Mouse (Mus musculus) bone marrow macrophage, adult 2 months (primary cell): ENCODE data around the gene Ccl4.

Source experiments
- CTCF ChIP-seq: IDR thresholded peaks from 2 replicates; pipeline ENCODE4 v1.5.1; 2012; ENCODE audit warnings: low read depth, mild to moderate bottlenecking, low read length, moderate library complexity
- POLR2A ChIP-seq: IDR thresholded peaks from 2 replicates; pipeline ENCODE4 v1.6.1; 2012; ENCODE audit warnings: mild to moderate bottlenecking, low read depth, low read length, borderline replicate concordance

DNA sequence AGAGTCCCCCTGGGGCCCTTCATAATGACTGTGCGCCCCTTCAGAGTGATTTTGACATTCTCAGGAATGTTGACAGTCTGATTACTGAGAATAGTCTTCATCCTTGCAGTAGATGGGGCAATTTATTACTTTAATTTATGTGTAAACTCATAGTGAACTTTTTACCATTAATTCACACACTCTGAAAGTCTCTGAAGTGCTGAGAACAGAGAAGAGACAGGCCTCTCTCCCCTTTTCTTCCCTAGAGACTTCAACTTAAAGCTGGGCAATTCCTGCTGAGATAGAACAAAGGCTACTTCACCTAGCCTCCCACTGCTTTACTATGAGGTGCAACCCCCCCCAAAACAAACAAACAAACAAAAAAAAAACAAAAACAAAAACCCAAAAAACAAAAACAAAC is 16.9 kb upstream of the Ccl4 start, which contains the start of gene Rpl9-ps1:
- TF ChIP-seq CTCF (no peak), POLR2A (no peak)
